Mouse (Mus musculus) spleen, adult 2 months (tissue): ENCODE results near the gene Robo2. TPM values are rescaled to one million over a fixed set of nuclear protein-coding genes. Genes with fewer than 3 reads are reported as not detected.

Experiments used
- DNase-seq, 2 experiments: peaks; one replicate each; pipeline versions ENCODE4 v3.0.0 to v3.0.0-alpha.2; 2012 to 2021; ENCODE audit warnings: low spot score in 2 of 2, low read depth in 1 of 2
- H3K27ac ChIP-seq: fragments of 200-500 bp; 2 replicates; pipeline ENCODE4 v1.5.1; 2012; ENCODE audit warnings: low read length, inconsistent platforms; ENCODE audit not compliant: insufficient read depth
- H3K27me3 ChIP-seq: fragments of 200-500 bp; 2 replicates; pipeline ENCODE4 v1.6.1; 2012; ENCODE audit warnings: mild to moderate bottlenecking, moderate library complexity, low read length, inconsistent platforms; ENCODE audit not compliant: control insufficient read depth, insufficient read depth
- H3K36me3 ChIP-seq: fragments of 200-500 bp; 2 replicates; pipeline ENCODE4 v1.6.1; 2012; ENCODE audit warnings: mild to moderate bottlenecking, low read length, inconsistent platforms; ENCODE audit not compliant: control insufficient read depth, insufficient read depth
- H3K4me1 ChIP-seq: fragments of 200-500 bp; 2 replicates; pipeline ENCODE4 v1.6.1; 2011; ENCODE audit warnings: inconsistent platforms; ENCODE audit not compliant: control insufficient read depth, insufficient read depth, insufficient read length
- H3K4me3 ChIP-seq: fragments of 200-500 bp; 2 replicates; pipeline ENCODE4 v1.5.1; 2011; ENCODE audit warnings: mild to moderate bottlenecking, inconsistent platforms; ENCODE audit not compliant: insufficient read depth, insufficient read length; ENCODE audit errors: extremely low read depth
- CTCF ChIP-seq: fragments of 200-500 bp; IDR thresholded peaks from 2 replicates; pipeline ENCODE4 v1.5.1; 2011; ENCODE audit warnings: mild to moderate bottlenecking, inconsistent platforms; ENCODE audit not compliant: insufficient read depth, insufficient read length, insufficient replicate concordance; ENCODE audit errors: extremely low read depth
- POLR2A ChIP-seq: fragments of 200-500 bp; IDR thresholded peaks from 2 replicates; pipeline ENCODE4 v1.6.1; 2011; ENCODE audit warnings: low read depth, low read length, inconsistent platforms
- WGBS: fragments of 180-500 bp; shearing (Covaris S2); methylation state at CpG from one replicate; pipeline ENCODE4 v1.1.7; 2018; 5-methylcytosine and 5-hydroxymethylcytosine counted together
- polyA plus RNA-seq: library from polyadenylated mRNA; depleted of rRNA; stranded (reverse); fragments of >200 nt; gene quantifications from 2 replicates; pipeline ENCODE4 v1.2.3, GENCODE M21; 2012

The Robo2 gene
- polyA plus RNA-seq, 1 experiment, result 5.2 TPM

GRCm38 (mm10) chr16:74287878-74288277 is 123.7 kb downstream of the Robo2 start:
- no peak overlapping the region for H3K27ac ChIP-seq
- TF ChIP-seq CTCF (no peak), POLR2A (no peak)
- DNase-seq, result no peak
- no peak overlapping the region for H3K4me3 ChIP-seq
- no peaks in the 10 kb centered on the region for H3K4me1 ChIP-seq
- no peaks in the 10 kb centered on the region for H3K27me3 ChIP-seq
- H3K36me3 ChIP-seq, result no peaks in the 10 kb centered on the region
- WGBS, result 84% methylated on average over 8 of the region's 8 CpGs

DNA sequence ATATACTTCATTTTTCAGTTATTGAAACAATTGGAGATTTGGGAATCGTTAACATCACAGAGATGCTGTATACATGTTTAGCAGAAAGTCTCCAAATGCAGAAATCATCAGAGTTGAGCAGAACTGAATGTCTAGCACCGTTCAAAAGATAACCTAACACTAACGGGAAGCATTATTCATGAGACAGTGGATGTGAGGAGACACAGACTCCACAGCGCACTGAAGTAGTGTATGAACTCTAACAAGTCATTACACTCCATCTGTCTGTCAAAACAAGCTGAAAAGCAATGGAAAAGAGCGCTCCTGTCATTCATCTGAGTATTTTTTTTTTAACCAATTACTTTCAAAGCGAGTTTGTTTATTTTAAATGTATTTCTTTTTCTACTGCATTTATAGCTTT is 129.1 kb downstream of the Robo2 start:
- H3K36me3 ChIP-seq, result no peaks in the 10 kb centered on the region
- no peak for DNase-seq
- no peak overlapping the region for H3K27ac ChIP-seq
- H3K4me3 ChIP-seq, result no peak overlapping the region
- no peaks in the 10 kb centered on the region for H3K27me3 ChIP-seq
- H3K4me1 ChIP-seq, result no peaks in the 10 kb centered on the region
- WGBS, result 85% methylated on average over 6 of the region's 6 CpGs
- TF ChIP-seq POLR2A (no peak), CTCF (no peak)

DNA sequence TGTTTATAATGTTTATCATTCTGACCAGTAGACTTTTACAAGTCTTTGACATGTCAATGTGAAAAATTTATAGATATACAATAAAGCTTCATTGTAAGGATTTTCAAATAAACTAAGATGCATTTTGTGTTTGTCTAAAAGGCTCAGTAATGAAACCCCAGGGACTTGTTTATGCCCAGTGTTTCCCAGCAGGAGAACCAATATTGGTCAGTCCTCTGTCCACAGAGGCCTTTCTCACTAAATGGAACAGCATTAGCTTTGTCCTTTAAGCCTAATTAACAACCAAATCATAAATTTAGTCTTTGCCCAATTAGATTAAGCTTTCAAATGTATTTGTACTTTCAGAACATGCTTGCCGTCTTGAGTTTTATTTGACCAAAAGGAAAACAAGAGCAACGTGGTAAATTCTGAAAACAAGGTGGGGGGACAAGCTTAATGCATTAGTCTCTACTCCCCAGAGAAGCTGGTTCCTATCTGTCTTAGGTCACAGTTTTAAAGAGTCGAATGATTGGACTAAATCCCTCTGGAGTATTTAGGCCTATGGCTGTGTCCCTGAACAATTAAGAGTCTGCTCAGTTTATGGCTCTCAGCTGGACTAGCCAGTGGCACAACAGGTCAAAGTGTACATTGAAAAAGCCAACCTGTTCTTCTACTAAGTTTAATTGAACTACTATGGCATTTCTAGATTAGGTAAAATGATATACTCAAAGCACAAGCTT is 134.6 kb downstream of the Robo2 start:
- TF ChIP-seq POLR2A (no peak), CTCF (no peak)
- H3K27ac ChIP-seq, result no peak overlapping the region
- H3K36me3 ChIP-seq, result no peaks in the 10 kb centered on the region
- WGBS, result 69% methylated on average over 3 of the region's 3 CpGs
- H3K4me3 ChIP-seq, result no peak overlapping the region
- H3K4me1 ChIP-seq, result no peaks in the 10 kb centered on the region
- H3K27me3 ChIP-seq, result no peaks in the 10 kb centered on the region
- no peak for DNase-seq

- Histone ChIP-seq H3K36me3 (no peaks in the 10 kb centered on the region), H3K27me3 (no peaks in the 10 kb centered on the region), H3K4me1 (no peaks in the 10 kb centered on the region), H3K27ac (no peak overlapping the region), H3K4me3 (no peak overlapping the region)
- DNase-seq, result no peak
- 80% methylated on average over 1 of the region's 1 CpGs for WGBS
- TF ChIP-seq CTCF, result no peak
- TF ChIP-seq POLR2A, result no peak
Observed at GRCm38 (mm10) chr16:74274596-74274995, 137.0 kb downstream of the Robo2 start.

GRCm38 (mm10) chr16:74272993-74273392 is 138.6 kb downstream of the Robo2 start:
- 86% methylated on average over 4 of the region's 4 CpGs for WGBS
- Histone ChIP-seq H3K27ac (no peak overlapping the region), H3K36me3 (no peaks in the 10 kb centered on the region), H3K4me1 (no peaks in the 10 kb centered on the region), H3K27me3 (no peaks in the 10 kb centered on the region), H3K4me3 (no peak overlapping the region)
- TF ChIP-seq CTCF (no peak), POLR2A (no peak)
- DNase-seq, result no peak

GRCm38 (mm10) chr16:74258241-74258640 is 153.4 kb downstream of the Robo2 start:
- 75% methylated on average over 2 of the region's 2 CpGs for WGBS
- no peaks in the 10 kb centered on the region for H3K4me1 ChIP-seq
- no peaks in the 10 kb centered on the region for H3K27me3 ChIP-seq
- no peak overlapping the region for H3K4me3 ChIP-seq
- DNase-seq, result no peak
- no peaks in the 10 kb centered on the region for H3K36me3 ChIP-seq
- no peak overlapping the region for H3K27ac ChIP-seq
- TF ChIP-seq CTCF (no peak), POLR2A (no peak)

DNA sequence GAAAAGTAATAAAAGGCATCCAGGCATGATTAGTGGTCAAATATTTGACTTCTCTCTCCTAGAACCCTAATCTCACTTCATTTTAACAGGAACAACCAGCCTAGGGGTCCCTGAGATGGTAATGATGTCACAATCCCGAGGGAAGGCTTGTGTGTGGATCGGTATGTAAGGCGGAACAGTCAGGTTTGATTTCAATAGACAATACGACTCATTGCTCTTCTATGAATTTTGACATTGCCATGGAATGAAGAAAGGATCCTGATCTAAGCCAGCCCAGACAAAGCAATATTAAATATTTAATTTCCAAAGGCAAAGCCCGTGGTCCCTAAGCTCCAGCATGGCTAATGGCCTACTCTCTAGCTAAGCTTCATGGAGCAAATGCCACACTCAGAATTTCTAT is 167.2 kb downstream of the Robo2 start:
- no peak for DNase-seq
- no peak overlapping the region for H3K27ac ChIP-seq
- H3K4me3 ChIP-seq, result no peak overlapping the region
- H3K27me3 ChIP-seq, result no peaks in the 10 kb centered on the region
- 85% methylated on average over 5 of the region's 5 CpGs for WGBS
- TF ChIP-seq CTCF (no peak), POLR2A (no peak)
- no peaks in the 10 kb centered on the region for H3K36me3 ChIP-seq
- H3K4me1 ChIP-seq, result no peaks in the 10 kb centered on the region
